Mouse (Mus musculus) fat pad, adult 2 months (tissue): ENCODE data around the gene Slc1a7.
A peak's percentile ranks its signal among the peaks of the same experiment; 100 is the strongest.

ENCODE experiments used
- DNase-seq: peaks from one replicate; pipeline ENCODE4 v3.0.0-alpha.2; 2011; ENCODE audit warnings: low read depth, low spot score; ENCODE audit errors: extremely low read depth

Gene Slc1a7

DNA sequence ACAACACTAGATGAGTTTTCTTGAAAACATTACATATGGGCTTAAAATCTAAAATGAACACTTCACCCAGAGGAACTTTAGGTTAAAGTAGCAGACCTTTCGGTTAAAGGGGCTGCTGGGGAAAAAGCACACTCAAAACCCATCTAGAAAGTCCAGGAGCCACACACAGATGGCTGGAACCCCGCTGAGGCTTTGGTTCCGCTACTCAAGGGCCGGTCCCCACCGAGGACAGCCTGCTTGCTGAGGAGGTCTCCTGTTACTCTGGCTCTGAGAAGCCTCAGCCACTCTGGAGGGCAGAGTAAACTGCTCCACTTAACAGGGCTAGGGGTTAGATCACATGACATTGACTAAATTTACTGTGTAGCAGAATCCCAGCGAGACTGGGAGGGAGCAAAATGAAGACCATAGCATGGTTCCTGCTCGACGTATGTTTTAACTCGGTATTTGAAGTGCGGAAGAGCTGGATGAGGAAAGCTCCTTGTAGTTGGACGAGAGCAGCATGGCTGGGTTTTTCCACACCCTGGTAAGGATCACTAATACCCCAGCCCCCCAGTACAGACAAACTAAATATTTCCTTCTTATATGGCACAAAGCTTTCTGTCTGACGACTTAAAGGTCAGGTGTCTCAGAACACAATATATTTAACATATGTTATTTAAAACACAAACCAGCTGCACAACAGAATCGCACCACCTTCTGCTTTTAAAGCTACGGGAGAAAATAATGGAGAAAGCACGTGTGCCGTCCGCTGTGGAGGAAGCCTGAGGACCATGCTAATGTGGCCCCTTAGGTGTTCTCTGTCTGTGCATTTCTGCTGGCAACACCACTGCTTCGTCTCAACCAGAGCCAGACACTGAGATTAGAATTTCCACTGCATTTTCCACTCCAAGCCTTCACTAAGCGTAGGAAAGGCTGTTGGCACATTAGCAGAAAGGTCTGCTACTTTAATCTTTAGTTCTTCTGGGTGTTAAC lies 77.3 kb downstream of the Slc1a7 start:
- no peak for DNase-seq

DNA sequence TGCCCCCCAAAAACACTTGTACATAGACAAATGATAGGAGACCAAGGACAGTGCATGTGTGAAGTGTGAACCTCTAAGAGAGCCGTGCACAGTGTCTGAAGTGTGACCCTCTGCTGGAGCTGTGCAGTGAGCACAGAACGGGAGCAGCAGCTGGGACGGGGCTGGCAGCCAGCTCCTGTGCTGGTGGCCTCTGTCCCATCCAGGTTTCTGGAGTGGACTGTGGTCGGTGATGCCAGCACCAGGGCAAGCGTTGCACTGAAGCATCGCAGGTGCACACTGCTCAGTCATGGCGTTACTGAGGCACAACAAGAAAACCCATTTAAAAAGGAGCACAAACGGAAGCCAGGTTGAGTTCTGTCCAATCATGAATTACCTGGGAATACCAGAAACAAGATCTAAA lies 78.0 kb downstream of the Slc1a7 start:
- no peak for DNase-seq

DNA sequence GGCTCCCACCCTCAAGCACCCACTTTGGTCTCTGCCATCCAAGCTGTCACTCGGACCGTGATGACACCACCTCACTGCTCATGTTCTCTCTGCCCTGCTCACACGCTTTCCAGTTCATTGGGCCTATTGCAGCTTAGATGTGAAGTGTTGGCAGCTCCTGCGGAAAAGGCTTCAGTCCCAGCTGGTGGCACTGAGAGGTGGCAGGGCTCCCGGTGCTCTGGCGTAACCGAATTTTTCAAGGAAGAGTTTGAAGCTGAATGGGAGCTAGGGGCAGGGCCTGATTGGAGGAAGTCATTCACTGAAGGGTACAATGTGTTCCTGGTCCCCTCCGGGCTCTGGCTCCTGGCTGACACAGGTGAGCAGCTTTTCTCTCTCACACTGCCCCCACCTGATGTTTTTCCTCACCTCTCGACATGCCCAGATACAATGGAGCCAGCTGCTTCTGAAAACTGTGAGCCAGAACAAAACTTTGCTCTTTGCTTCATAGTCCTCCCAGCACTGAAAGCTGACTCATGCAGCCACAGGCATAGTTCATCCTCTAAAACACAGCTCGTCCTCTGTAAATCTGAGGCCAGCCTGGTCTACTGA lies 83.6 kb downstream of the Slc1a7 start:
- DNase-seq: peak; percentile 91

GRCm38 (mm10) chr4:108052673-108053072 lies 84.5 kb downstream of the Slc1a7 start:
- DNase-seq: no peak

GRCm38 (mm10) chr4:108055873-108056272 lies 87.7 kb downstream of the Slc1a7 start:
- DNase-seq: no peak

DNA sequence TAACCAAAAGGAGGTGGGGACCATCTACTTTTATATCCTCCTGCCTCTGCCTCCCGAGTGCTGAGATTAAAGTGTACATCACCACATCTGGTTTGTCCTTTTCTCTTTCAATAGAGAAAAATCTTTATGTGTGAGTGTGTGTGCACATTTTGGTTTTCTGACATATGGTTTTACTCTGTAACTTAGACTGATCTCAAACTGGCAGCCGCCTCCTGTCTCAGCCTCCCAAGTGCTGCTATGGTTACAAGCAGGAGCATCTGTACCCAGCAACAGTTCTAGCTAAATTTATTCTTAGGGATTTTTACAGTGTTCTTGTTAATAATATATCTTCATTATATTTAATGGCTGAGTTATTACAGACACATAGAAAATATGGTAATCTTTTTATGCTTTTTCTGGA lies 89.1 kb downstream of the Slc1a7 start:
- no peak for DNase-seq

- DNase-seq: no peak
Measured at GRCm38 (mm10) chr4:108058166-108058565, 90.0 kb downstream of the Slc1a7 start.

GRCm38 (mm10) chr4:108059601-108060379 lies 91.7 kb downstream of the Slc1a7 start:
- DNase-seq: no peak

- no peak for DNase-seq
Measured at GRCm38 (mm10) chr4:108060774-108061173, 92.6 kb downstream of the Slc1a7 start.

DNA sequence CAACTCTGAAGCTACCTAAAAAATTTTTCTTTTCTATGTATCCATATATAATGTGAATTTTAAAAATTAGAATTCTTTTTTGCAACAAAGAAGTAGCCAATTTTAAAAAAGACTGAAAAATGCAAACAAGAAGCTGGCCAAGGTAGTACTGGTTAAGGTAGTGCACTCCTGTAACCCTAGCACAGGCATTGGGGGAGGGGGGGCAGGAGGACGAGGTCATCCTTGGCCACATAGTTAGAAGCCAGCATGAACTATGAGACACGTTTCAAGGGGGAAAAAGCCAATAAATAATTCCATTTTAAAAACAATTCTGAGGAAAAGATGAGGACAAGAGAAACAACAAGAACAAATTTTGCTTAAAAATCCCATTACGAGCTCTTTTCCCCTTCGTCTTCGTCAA lies 94.4 kb downstream of the Slc1a7 start:
- DNase-seq: no peak
